Mouse (Mus musculus) kidney, adult 2 months (tissue): Measurements from ENCODE around the gene Fam83g. TPM values are rescaled to one million over a fixed set of nuclear protein-coding genes. Genes with fewer than 3 reads are reported as not detected.

Experiments used
- DNase-seq: peaks from one replicate; pipeline ENCODE4 v3.0.0; 2021
- H3K27ac ChIP-seq: fragments of 200-500 bp; 2 replicates; pipeline ENCODE4 v1.5.1; 2012; ENCODE audit warnings: low read depth, low read length, control low read depth, inconsistent platforms; ENCODE audit not compliant: insufficient read depth
- H3K27me3 ChIP-seq: fragments of 200-500 bp; replicated peaks from 2 replicates; pipeline ENCODE4 v1.6.1; 2012; ENCODE audit warnings: mild to moderate bottlenecking, moderate library complexity, low read length, inconsistent platforms; ENCODE audit not compliant: control insufficient read depth, insufficient read depth
- H3K36me3 ChIP-seq: fragments of 200-500 bp; 2 replicates; pipeline ENCODE4 v1.6.1; 2012; ENCODE audit warnings: mild to moderate bottlenecking, moderate library complexity, low read length, inconsistent platforms; ENCODE audit not compliant: control insufficient read depth, insufficient read depth
- H3K4me1 ChIP-seq: fragments of 200-500 bp; 2 replicates; pipeline ENCODE4 v1.6.1; 2011; ENCODE audit warnings: low read length; ENCODE audit not compliant: control insufficient read depth, insufficient read depth
- H3K4me3 ChIP-seq: fragments of 200-500 bp; 2 replicates; pipeline ENCODE4 v1.5.1; 2011; ENCODE audit warnings: mild to moderate bottlenecking, low read depth, low read length, control low read depth; ENCODE audit not compliant: insufficient read depth
- CTCF ChIP-seq: fragments of 200-500 bp; conservative IDR thresholded peaks from 2 replicates; pipeline ENCODE4 v1.5.1; 2011; ENCODE audit warnings: low read depth, mild to moderate bottlenecking, control low read depth, low read length, moderate library complexity, mixed read lengths; ENCODE audit not compliant: insufficient read depth, insufficient read length
- POLR2A ChIP-seq: fragments of 200-500 bp; IDR thresholded peaks from one replicate; pipeline ENCODE4 v1.6.1; 2011; ENCODE audit warnings: low read depth, low read length, control low read depth
- WGBS: fragments of 180-500 bp; shearing (Covaris S2); methylation state at CpG from one replicate; pipeline ENCODE4 v1.1.7; 2018; 5-methylcytosine and 5-hydroxymethylcytosine counted together
- polyA plus RNA-seq: library from polyadenylated mRNA; depleted of rRNA; stranded (reverse); fragments of >200 nt; gene quantifications from 2 replicates; pipeline ENCODE4 v1.2.3, GENCODE M21; 2012

Gene Fam83g
- polyA plus RNA-seq, 1 experiment: 15.4 TPM

DNA sequence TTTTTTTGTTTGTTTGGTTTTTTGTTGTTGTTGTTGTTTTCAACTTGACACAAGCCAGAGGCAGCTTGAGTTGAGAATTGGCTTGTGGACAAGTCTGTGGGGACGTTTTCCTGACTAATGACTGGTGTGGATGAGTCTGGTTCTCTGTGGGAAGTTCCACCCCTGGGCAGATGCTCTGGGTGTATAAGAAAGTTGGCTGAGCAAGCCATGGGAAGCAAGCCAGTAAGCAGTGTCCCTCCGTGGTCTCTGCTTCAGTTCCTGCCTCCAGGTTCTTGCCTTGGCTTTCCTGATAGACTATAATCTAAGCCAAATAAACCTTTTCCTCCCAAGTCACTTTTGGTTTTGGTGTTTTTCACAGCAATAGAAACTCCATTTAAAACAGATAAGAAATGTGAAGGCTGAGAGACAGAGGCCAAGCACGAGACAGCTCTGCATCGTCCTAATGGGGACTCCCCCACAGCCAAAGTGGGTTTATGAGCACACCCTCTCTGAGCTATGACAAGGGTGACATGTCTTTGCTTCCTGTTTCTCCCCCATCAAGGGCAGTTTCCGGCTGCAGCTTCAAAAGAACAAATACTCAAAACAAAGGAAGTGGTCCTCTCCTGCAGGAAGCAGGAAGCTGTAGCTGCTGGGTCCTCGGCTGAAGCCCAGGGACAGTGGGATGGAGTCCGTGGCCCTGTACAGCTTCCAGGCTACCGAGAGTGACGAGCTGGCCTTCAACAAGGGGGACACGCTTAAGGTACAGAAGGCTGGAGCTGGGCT lies 31.0 kb upstream of the Fam83g start, which contains the start of gene Grap:
TSS of gene Grap (plus strand) at position 580 of the 762 bp plus-strand sequence.
- Histone ChIP-seq H3K27me3 (no peaks in the 10 kb centered on the region), H3K27ac (peak within 1 kb of the TSS; percentile 83), H3K4me1 (peaks cover 8% of the 10 kb centered on the region; the same call in 1 of the 2 replicates), H3K4me3 (peak within 1 kb of the TSS; percentile 66), H3K36me3 (no peaks in the 10 kb centered on the region)
- DNase-seq: peak; percentile 78
- WGBS: 53% methylated on average over 10 of the region's 10 CpGs
- TF ChIP-seq POLR2A: no peak
- no peak for TF ChIP-seq CTCF

DNA sequence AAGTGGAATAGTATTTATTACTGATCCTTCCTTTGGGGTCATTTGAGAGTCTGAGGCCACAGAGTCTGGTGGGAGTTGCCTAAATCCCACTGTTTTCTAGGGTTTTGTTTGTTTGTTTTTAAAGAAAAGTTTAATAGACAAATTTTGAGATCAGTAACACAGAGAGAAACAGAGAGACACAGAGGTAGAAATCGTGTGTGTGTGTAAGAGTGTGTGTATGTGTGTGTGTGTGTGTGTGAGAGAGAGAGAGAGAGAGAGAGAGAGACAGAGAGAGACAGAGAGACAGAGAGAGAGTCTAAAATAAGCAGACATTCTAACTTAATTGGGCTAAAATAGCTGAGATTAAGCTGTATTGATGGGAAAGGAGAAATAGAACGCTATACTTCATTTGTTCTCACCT lies 30.3 kb upstream of the Fam83g start:
- Histone ChIP-seq H3K4me3 (peak overlapping the region; percentile 66), H3K27ac (peak overlapping the region; percentile 83), H3K4me1 (peaks cover 2% of the 10 kb centered on the region; the same call in 1 of the 2 replicates), H3K36me3 (no peaks in the 10 kb centered on the region), H3K27me3 (no peaks in the 10 kb centered on the region)
- 76% methylated on average over 2 of the region's 2 CpGs for WGBS
- no peak for TF ChIP-seq POLR2A
- TF ChIP-seq CTCF: no peak
- DNase-seq: no peak

DNA sequence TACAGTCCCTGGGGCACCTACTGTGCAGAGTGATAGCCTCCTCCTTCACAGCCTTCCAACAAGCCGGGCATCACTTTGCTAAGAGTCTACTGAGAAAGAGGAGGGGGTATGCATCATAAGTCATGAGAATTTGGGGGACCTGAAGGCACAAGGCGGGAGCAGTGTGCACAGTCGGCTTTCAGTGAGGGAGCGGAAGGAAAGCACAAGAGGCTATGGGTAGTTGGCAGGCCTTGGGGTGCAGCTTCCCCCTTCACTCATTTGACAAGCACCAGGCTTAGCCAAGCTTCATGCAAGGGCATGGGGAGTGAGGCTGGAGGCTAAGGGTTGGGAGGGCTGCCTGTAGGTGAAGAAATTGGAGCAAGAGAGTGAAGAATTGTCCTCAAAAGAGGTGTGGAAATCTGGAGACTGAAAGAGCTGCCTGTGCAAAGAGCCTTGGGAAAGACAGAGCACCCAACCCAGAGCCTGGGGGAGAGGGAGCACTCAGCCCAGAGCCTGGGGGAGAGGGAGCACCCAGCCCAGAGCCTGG lies 29.0 kb upstream of the Fam83g start:
- Histone ChIP-seq H3K27ac (no peak overlapping the region), H3K36me3 (no peaks in the 10 kb centered on the region), H3K27me3 (no peaks in the 10 kb centered on the region), H3K4me3 (no peak overlapping the region), H3K4me1 (no peaks in the 10 kb centered on the region)
- DNase-seq: no peak
- WGBS: 81% methylated on average over 4 of the region's 4 CpGs
- TF ChIP-seq CTCF (no peak), POLR2A (no peak)

DNA sequence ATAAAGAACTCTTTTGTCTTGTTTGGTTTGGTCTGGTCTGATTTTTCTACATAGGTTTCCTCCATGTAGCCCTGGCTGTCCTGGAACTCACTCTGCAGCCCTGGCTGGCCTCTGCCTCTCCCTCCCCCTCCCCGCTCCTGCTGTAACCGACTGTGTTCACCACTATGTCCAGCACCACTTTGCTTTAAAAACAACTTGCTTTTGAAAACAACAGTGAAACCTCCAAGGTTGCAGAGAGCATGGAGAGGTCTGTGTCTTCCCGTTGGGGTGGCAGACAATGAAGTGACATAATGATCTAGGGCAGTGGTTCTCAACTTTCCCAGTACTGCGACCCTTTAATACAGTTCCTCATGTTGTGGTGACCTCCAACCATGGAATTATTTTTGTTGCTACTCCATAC lies 28.2 kb upstream of the Fam83g start:
- H3K27me3 ChIP-seq: no peaks in the 10 kb centered on the region
- no peak overlapping the region for H3K4me3 ChIP-seq
- DNase-seq: no peak
- no peak overlapping the region for H3K27ac ChIP-seq
- 64% methylated on average over 4 of the region's 4 CpGs for WGBS
- no peaks in the 10 kb centered on the region for H3K4me1 ChIP-seq
- TF ChIP-seq CTCF (no peak), POLR2A (no peak)
- H3K36me3 ChIP-seq: no peaks in the 10 kb centered on the region

DNA sequence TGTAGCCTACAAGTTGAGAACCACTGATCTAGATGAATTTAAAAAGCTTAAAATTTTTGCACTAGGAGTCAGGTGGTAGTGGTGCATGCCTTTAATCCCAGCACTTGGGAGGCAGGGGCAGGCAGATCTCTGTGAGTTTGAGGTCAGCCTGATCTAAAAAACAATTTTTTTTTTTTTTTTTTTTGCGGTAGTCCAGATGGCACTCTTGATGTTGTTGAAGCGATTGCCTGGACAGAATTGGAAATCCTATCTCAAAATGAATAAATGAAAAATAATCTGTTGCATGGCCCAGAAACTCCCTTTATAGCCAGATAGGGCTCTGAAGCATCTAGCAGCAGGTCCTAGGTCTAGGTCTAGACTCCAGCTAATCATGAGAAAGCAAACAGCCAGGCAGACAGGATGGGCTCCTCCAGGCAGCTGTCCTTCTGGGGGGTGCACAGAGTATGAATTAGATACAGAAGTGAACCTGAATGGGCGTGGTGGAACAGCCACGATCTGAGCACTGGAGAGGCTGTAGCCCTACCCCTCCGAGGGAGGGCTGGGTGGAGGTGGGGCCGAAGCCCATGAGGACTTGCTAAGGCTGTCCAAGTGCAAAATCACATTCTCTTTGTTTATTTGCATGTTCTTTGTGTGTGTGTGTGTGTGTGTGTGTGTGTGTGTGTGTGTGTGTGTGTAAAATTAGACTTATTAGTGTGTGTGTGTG lies 27.6 kb upstream of the Fam83g start:
- Histone ChIP-seq H3K4me3 (no peak overlapping the region), H3K27me3 (no peaks in the 10 kb centered on the region), H3K36me3 (no peaks in the 10 kb centered on the region), H3K4me1 (no peaks in the 10 kb centered on the region), H3K27ac (no peak overlapping the region)
- no peak for TF ChIP-seq CTCF
- no peak for TF ChIP-seq POLR2A
- 69% methylated on average over 6 of the region's 6 CpGs for WGBS
- DNase-seq: no peak

DNA sequence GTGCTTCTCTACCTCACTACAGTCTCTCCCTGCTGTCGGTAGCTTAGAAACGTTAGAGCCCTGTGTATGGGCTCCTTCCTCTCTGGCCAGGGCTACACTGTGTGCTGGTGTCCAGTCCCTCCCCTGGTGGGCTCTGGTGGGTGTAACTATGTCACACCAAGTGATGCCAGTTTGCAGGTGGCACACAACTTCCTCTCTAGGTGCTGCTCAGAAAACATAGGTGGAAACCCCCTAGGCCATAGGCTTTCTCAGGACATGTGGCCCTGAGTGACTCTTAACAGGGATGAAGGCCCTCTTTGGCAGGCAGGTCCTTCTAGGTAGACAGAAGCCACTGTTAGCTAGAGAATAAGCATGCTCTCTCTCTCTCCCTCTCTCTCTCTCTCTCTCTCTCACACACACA lies 26.5 kb upstream of the Fam83g start:
- Histone ChIP-seq H3K36me3 (no peaks in the 10 kb centered on the region), H3K27ac (no peak overlapping the region)

More for the DNA sequence above, 26.5 kb upstream of the Fam83g start:
- Histone ChIP-seq H3K4me3 (no peak overlapping the region), H3K27me3 (no peaks in the 10 kb centered on the region), H3K4me1 (no peaks in the 10 kb centered on the region)
- no peak for DNase-seq
- WGBS: 60% methylated on average over 2 of the region's 2 CpGs
- no peak for TF ChIP-seq POLR2A
- TF ChIP-seq CTCF: no peak
